Mouse (Mus musculus) retina, postnatal 1 day (tissue): Measurements from ENCODE around the gene Caprin2.
A peak's percentile ranks its signal among the peaks of the same experiment; 100 is the strongest.

Experiments
- DNase-seq: peaks from one replicate; pipeline ENCODE4 v3.0.0-alpha.2; 2012

Caprin2 gene

GRCm38 (mm10) chr6:148831728-148832121 is 64.3 kb downstream of the Caprin2 start:
- DNase-seq: no peak

- peak; percentile 98 for DNase-seq
These were observed 65.0 kb downstream of the Caprin2 start, which contains the start of gene Ipo8 for GRCm38 (mm10) chr6:148830748-148831727. Ipo8 (minus strand) TSS chr6:148831467.

- no peak for DNase-seq
These were observed 65.7 kb downstream of the Caprin2 start for GRCm38 (mm10) chr6:148830355-148830747.

- no peak for DNase-seq
These were observed 69.9 kb downstream of the Caprin2 start for GRCm38 (mm10) chr6:148826119-148826518.

GRCm38 (mm10) chr6:148818624-148819343 is 77.3 kb downstream of the Caprin2 start:
- DNase-seq: no peak

GRCm38 (mm10) chr6:148816751-148817150 is 79.3 kb downstream of the Caprin2 start:
- DNase-seq: no peak

- DNase-seq: no peak
These were observed 84.9 kb downstream of the Caprin2 start for GRCm38 (mm10) chr6:148811117-148811516.

- no peak for DNase-seq
These were observed 96.3 kb downstream of the Caprin2 start for GRCm38 (mm10) chr6:148799773-148800172.

GRCm38 (mm10) chr6:148795145-148795544 is 100.9 kb downstream of the Caprin2 start:
- no peak for DNase-seq
